ENCODE assay signal across 11 mouse cellular contexts in genomic region chr6:61301631-61302030, GRCm38 (mm10).
A peak's percentile ranks its signal among the peaks of the same experiment; 100 is the strongest.
DNase-seq lines count a peak whose midpoint lies in the region; ATAC-seq lines count a peak whose summit lies in the region.
"Had no signal": no experiment of that assay in that cellular context is flagged by ENCODE, and none has a peak within 500 bp of the region (broad histone marks: within the 10 kb centered on the region; RNA-seq: fewer than 3 reads in every experiment).

No protein-coding gene starts in this region.

- H3K4me3 ChIP-seq in hindbrain, embryonic 14.5 days (replicated peaks; ENCODE audit: low read length), result no peak overlapping the region
- H3K4me3 ChIP-seq in hindbrain, embryonic 13.5 days, result no peak overlapping the region
- H3K4me3 ChIP-seq: forebrain, embryonic 13.5 days had no signal

- 31% methylated on average over 2 of the region's 2 CpGs for WGBS in hindbrain, embryonic 14.5 days
- WGBS in hindbrain, embryonic 13.5 days, result 42% methylated on average over 2 of the region's 2 CpGs

- DNase-seq in hindbrain, embryonic 14.5 days (ENCODE audit: low spot score), result peak; percentile 76
- DNase-seq in lung, postnatal 10 days, result peak; percentile 9
- DNase-seq in lung, postnatal 4 days, result no peak
- DNase-seq in adipocyte (ENCODE audit: low spot score), result peak; percentile 42
- DNase-seq in ovary, postnatal 36 days (ENCODE audit: low spot score), result no peak
- DNase-seq in layer of hippocampus, adult 11-12 months (ENCODE audit: low spot score), result no peak
- DNase-seq: cerebellum, postnatal 36 days; layer of hippocampus, adult 9-11 months; thymus, postnatal 25 days had no signal

- no peaks in the 10 kb centered on the region for H3K4me1 ChIP-seq in hindbrain, embryonic 14.5 days (replicated peaks; ENCODE audit: control insufficient read depth, insufficient read depth, low read length)
- H3K4me1 ChIP-seq in hindbrain, embryonic 13.5 days (replicated peaks), result 0 out of 2 replicates have a peak, but pooled peaks cover 3% of the 10 kb centered on the region

- H3K4me2 ChIP-seq in hindbrain, embryonic 14.5 days (replicated peaks), result no peak overlapping the region
- no peak overlapping the region for H3K4me2 ChIP-seq in hindbrain, embryonic 13.5 days
- H3K4me2 ChIP-seq: forebrain, embryonic 13.5 days had no signal

- ATAC-seq in hindbrain, embryonic 14.5 days (ENCODE audit: low FRiP score), result no peak
- ATAC-seq in hindbrain, embryonic 13.5 days (ENCODE audit: low FRiP score), result no peak

- no peak overlapping the region for H3K9ac ChIP-seq in hindbrain, embryonic 14.5 days
- no peak overlapping the region for H3K9ac ChIP-seq in hindbrain, embryonic 13.5 days
- H3K9ac ChIP-seq: forebrain, embryonic 13.5 days had no signal

- no peaks in the 10 kb centered on the region for H3K9me3 ChIP-seq in hindbrain, embryonic 14.5 days (ENCODE audit: control insufficient read depth, low read length)
- H3K9me3 ChIP-seq in hindbrain, embryonic 13.5 days, result no peaks in the 10 kb centered on the region
- H3K9me3 ChIP-seq: forebrain, embryonic 13.5 days had no signal

- H3K36me3 ChIP-seq in hindbrain, embryonic 14.5 days (replicated peaks; ENCODE audit: control insufficient read depth, insufficient read depth), result no peaks in the 10 kb centered on the region
- H3K36me3 ChIP-seq in hindbrain, embryonic 13.5 days, result no peaks in the 10 kb centered on the region

- H3K27me3 ChIP-seq in hindbrain, embryonic 14.5 days (ENCODE audit: control insufficient read depth, insufficient read depth, low read length), result no peaks in the 10 kb centered on the region
- no peaks in the 10 kb centered on the region for H3K27me3 ChIP-seq in hindbrain, embryonic 13.5 days
- H3K27me3 ChIP-seq: forebrain, embryonic 13.5 days had no signal

- H3K27ac ChIP-seq in hindbrain, embryonic 14.5 days, result no peak overlapping the region
- no peak overlapping the region for H3K27ac ChIP-seq in hindbrain, embryonic 13.5 days
- H3K27ac ChIP-seq: forebrain, embryonic 13.5 days had no signal

Comparison
In these comparisons a context has a peak if more than half of its experiments do, and no peak if none do; other contexts are left out.
1. DNase-seq: peak in hindbrain, embryonic 14.5 days (single experiment), lung, postnatal 10 days (single experiment) and adipocyte (single experiment); none in lung, postnatal 4 days (0 of 2), ovary, postnatal 36 days (single experiment) and layer of hippocampus, adult 11-12 months (single experiment).